Mouse (Mus musculus): ENCODE data around the gene Eml1.

GRCm38 (mm10) chr12:108448396-108448795, 77.6 kb downstream of the Eml1 start:
- TF ChIP-seq GATA1 (IDR thresholded peaks at IDR 0.05; ENCODE audit: low read length) = no peak
- TF ChIP-seq TAL1 (IDR thresholded peaks at IDR 0.05; ENCODE audit: low read length) = no peak

Measured in erythroblast, embryonic 14.5 days (primary cell).